Mouse (Mus musculus) thymus, postnatal 36 days (tissue): ENCODE measurements around the gene Tdrd12.
"Not testable (repeated sequence)": the region's sequence is repeated elsewhere in the genome, so short reads cannot be mapped to it uniquely, and the experiment has no call there.

Source experiments
- DNase-seq, 2 experiments: peaks; one replicate each; pipeline ENCODE4 v3.0.0; 2022; ENCODE audit warnings: mixed read lengths in 2 of 2

Gene Tdrd12

GRCm38 (mm10) chr7:35537562-35537961 is at the start of gene Tdrd12:
Tdrd12 (minus strand) TSS chr7:35537745.
- DNase-seq: no peak

GRCm38 (mm10) chr7:35586906-35587445 is 49.4 kb upstream of the Tdrd12 start:
- DNase-seq: peak in 1 of 2 experiments; percentile 30

- peak; percentile 95 for DNase-seq
Measured at GRCm38 (mm10) chr7:35586055-35586905, 48.7 kb upstream of the Tdrd12 start, which contains the start of gene Ankrd27. Ankrd27 (plus strand) TSS chr7:35586244.

- DNase-seq: peak; percentile 48 to 57
Measured at GRCm38 (mm10) chr7:35585191-35586054, 47.9 kb upstream of the Tdrd12 start, which contains the start of gene Rgs9bp. Rgs9bp (minus strand) TSS chr7:35585582.

GRCm38 (mm10) chr7:35584786-35585190 is 47.2 kb upstream of the Tdrd12 start:
- peak; percentile 25 to 41 for DNase-seq

- DNase-seq: no peak
Measured at GRCm38 (mm10) chr7:35584068-35584785, 46.7 kb upstream of the Tdrd12 start.

GRCm38 (mm10) chr7:35583476-35584025 is 46.0 kb upstream of the Tdrd12 start:
- DNase-seq: no peak

GRCm38 (mm10) chr7:35582719-35583118 is 45.2 kb upstream of the Tdrd12 start:
- no peak for DNase-seq

- peak; percentile 47 to 55 for DNase-seq
Measured at GRCm38 (mm10) chr7:35579849-35580248, 42.3 kb upstream of the Tdrd12 start.

GRCm38 (mm10) chr7:35570883-35571282 is 33.3 kb upstream of the Tdrd12 start:
- DNase-seq: not testable (repeated sequence)

- DNase-seq: not testable (repeated sequence)
Measured at GRCm38 (mm10) chr7:35569724-35570123, 32.2 kb upstream of the Tdrd12 start.

- not testable (repeated sequence) for DNase-seq
Measured at GRCm38 (mm10) chr7:35565965-35566364, 28.4 kb upstream of the Tdrd12 start.

- DNase-seq: not testable (repeated sequence)
Measured at GRCm38 (mm10) chr7:35564872-35565271, 27.3 kb upstream of the Tdrd12 start.

- no peak for DNase-seq
Measured at GRCm38 (mm10) chr7:35564067-35564865, 26.7 kb upstream of the Tdrd12 start.

GRCm38 (mm10) chr7:35563071-35563470 is 25.5 kb upstream of the Tdrd12 start:
- DNase-seq: no peak

GRCm38 (mm10) chr7:35559838-35560237 is 22.3 kb upstream of the Tdrd12 start:
- no peak for DNase-seq

GRCm38 (mm10) chr7:35558681-35559080 is 21.1 kb upstream of the Tdrd12 start:
- no peak for DNase-seq

- no peak for DNase-seq
Measured at GRCm38 (mm10) chr7:35557577-35557976, 20.0 kb upstream of the Tdrd12 start.

GRCm38 (mm10) chr7:35556905-35557304 is 19.4 kb upstream of the Tdrd12 start:
- DNase-seq: no peak

- no peak for DNase-seq
Measured at GRCm38 (mm10) chr7:35556205-35556603, 18.7 kb upstream of the Tdrd12 start, which contains the start of gene Nudt19. Nudt19 (minus strand) TSS chr7:35556304.
